Mouse (Mus musculus) hindbrain, postnatal 0 days (tissue): ENCODE measurements around the gene Ebi3. TPM values are rescaled to one million over a fixed set of nuclear protein-coding genes. Genes with fewer than 3 reads are reported as not detected.

Source experiments
- ATAC-seq: fragments of 200-750 bp; cut with Nextera tagmentation; 2 replicates; pipeline ENCODE4 v1.8.0; 2017; ENCODE audit warnings: mild to moderate bottlenecking, moderate TSS enrichment, moderate library complexity
- DNase-seq: peaks from one replicate; pipeline ENCODE4 v3.0.0-alpha.2; 2015; ENCODE audit warnings: low spot score
- H3K27ac ChIP-seq: fragments of 300-500 bp; sonication (generic); 2 replicates; pipeline ENCODE4 v1.5.1; 2014; ENCODE audit warnings: mild to moderate bottlenecking
- H3K27me3 ChIP-seq: fragments of 300-500 bp; sonication (generic); 2 replicates; pipeline ENCODE4 v1.6.1; 2014; ENCODE audit warnings: low read length, mixed read lengths; ENCODE audit not compliant: insufficient read depth
- H3K36me3 ChIP-seq: fragments of 300-500 bp; sonication (generic); 2 replicates; pipeline ENCODE4 v1.6.1; 2014; ENCODE audit warnings: low read length, mixed read lengths; ENCODE audit not compliant: insufficient read depth
- H3K4me1 ChIP-seq: fragments of 300-500 bp; sonication (generic); 2 replicates; pipeline ENCODE4 v1.6.1; 2014; ENCODE audit warnings: antibody characterized with exemption, low read length, mixed read lengths; ENCODE audit not compliant: insufficient read depth
- H3K4me2 ChIP-seq: fragments of 300-500 bp; sonication (generic); 2 replicates; pipeline ENCODE4 v1.6.1; 2014; ENCODE audit warnings: low read depth, mild to moderate bottlenecking, low read length, moderate library complexity, mixed read lengths
- H3K4me3 ChIP-seq: fragments of 300-500 bp; sonication (generic); 2 replicates; pipeline ENCODE4 v1.5.1; 2014; ENCODE audit warnings: low read length
- H3K9ac ChIP-seq: fragments of 300-500 bp; sonication (generic); replicated peaks from 2 replicates; pipeline ENCODE4 v1.6.1; 2014; ENCODE audit warnings: mild to moderate bottlenecking, low read length, moderate library complexity, mixed read lengths
- H3K9me3 ChIP-seq: fragments of 300-500 bp; sonication (generic); 2 replicates; pipeline ENCODE4 v1.6.1; 2016; ENCODE audit warnings: low read length, mixed read lengths
- CTCF ChIP-seq: IDR thresholded peaks from 2 replicates; pipeline ENCODE4 v1.5.1; 2016; ENCODE audit warnings: antibody characterized with exemption, control low read depth, low read depth
- WGBS: fragments of 180-500 bp; shearing (Covaris S2); extraction: QIAGEN DNeasy Blood & Tissue Kit; methylation state at CpG from one replicate; pipeline ENCODE4 v1.1.7; 2014; 5-methylcytosine and 5-hydroxymethylcytosine counted together
- polyA plus RNA-seq: library from polyadenylated mRNA; unstranded; fragments of >200 nt; fragmentation: Nextera tagmentation; extraction: Ambion mirVana; gene quantifications from 2 replicates; pipeline ENCODE4 v1.2.1, GENCODE M21; 2015
- total RNA-seq: library from RNA; depleted of rRNA; stranded (reverse); fragments of >200 nt; gene quantifications from 2 replicates; pipeline ENCODE4 v1.2.3, GENCODE M21; 2014

Gene Ebi3
- total and polyA plus RNA-seq, 2 experiments from 2014 or later, result 3.8 to 7.3 TPM

GRCm38 (mm10) chr17:55963171-55963570 lies 10.7 kb downstream of the Ebi3 start:
- H3K27me3 ChIP-seq, result no peaks in the 10 kb centered on the region

GRCm38 (mm10) chr17:55964496-55964895 lies 12.1 kb downstream of the Ebi3 start:
- H3K4me1 ChIP-seq, result peaks cover 6% of the 10 kb centered on the region; the same call in 1 of the 2 replicates
- H3K36me3 ChIP-seq, result peaks cover 19% of the 10 kb centered on the region
- no peaks in the 10 kb centered on the region for H3K9me3 ChIP-seq
- H3K4me2 ChIP-seq, result no peak overlapping the region
- ATAC-seq (no peak), DNase-seq (no peak)
- H3K4me3 ChIP-seq, result no peak overlapping the region
- H3K27me3 ChIP-seq, result no peaks in the 10 kb centered on the region
- TF ChIP-seq CTCF, result no peak
- H3K9ac ChIP-seq, result no peak overlapping the region
- no peak overlapping the region for H3K27ac ChIP-seq
- 87% methylated on average over 10 of the region's 10 CpGs for WGBS

More at GRCm38 (mm10) chr17:55963171-55963570, 10.7 kb downstream of the Ebi3 start:
- TF ChIP-seq CTCF, result no peak
- Histone ChIP-seq H3K9ac (no peak overlapping the region), H3K9me3 (no peaks in the 10 kb centered on the region), H3K4me2 (no peak overlapping the region), H3K4me3 (no peak overlapping the region), H3K4me1 (no peaks in the 10 kb centered on the region), H3K36me3 (peaks cover 19% of the 10 kb centered on the region), H3K27ac (no peak overlapping the region)
- no peak for ATAC-seq
- 73% methylated on average over 14 of the region's 14 CpGs for WGBS
- DNase-seq, result no peak

- Histone ChIP-seq H3K9ac (no peak overlapping the region), H3K36me3 (peaks cover 19% of the 10 kb centered on the region), H3K4me1 (peaks cover 10% of the 10 kb centered on the region; the same call in 1 of the 2 replicates), H3K9me3 (no peaks in the 10 kb centered on the region), H3K4me2 (no peak overlapping the region), H3K27me3 (no peaks in the 10 kb centered on the region), H3K4me3 (no peak overlapping the region), H3K27ac (no peak overlapping the region)
- DNase-seq (no peak), ATAC-seq (no peak)
- WGBS, result 81% methylated on average over 9 of the region's 9 CpGs
- TF ChIP-seq CTCF, result no peak; the same call in 1 of the 2 replicates
Observed at GRCm38 (mm10) chr17:55964996-55965395, 12.6 kb downstream of the Ebi3 start.

- no peak overlapping the region for H3K27ac ChIP-seq
- H3K9ac ChIP-seq, result no peak overlapping the region
- no peaks in the 10 kb centered on the region for H3K27me3 ChIP-seq
- DNase-seq (no peak), ATAC-seq (no peak)
- no peaks in the 10 kb centered on the region for H3K9me3 ChIP-seq
- WGBS, result 89% methylated on average over 4 of the region's 4 CpGs
- no peak for TF ChIP-seq CTCF
- no peak overlapping the region for H3K4me3 ChIP-seq
- peaks cover 19% of the 10 kb centered on the region for H3K36me3 ChIP-seq
- H3K4me2 ChIP-seq, result no peak overlapping the region
- H3K4me1 ChIP-seq, result peaks cover 25% of the 10 kb centered on the region
Observed at GRCm38 (mm10) chr17:55967186-55967585, 14.7 kb downstream of the Ebi3 start.

- Histone ChIP-seq H3K27ac (peak overlapping the region; percentile 76; the same call in 1 of the 2 replicates), H3K9me3 (no peaks in the 10 kb centered on the region), H3K9ac (no peak overlapping the region), H3K36me3 (peaks cover 19% of the 10 kb centered on the region), H3K4me3 (no peak overlapping the region), H3K4me1 (peaks cover 25% of the 10 kb centered on the region), H3K27me3 (no peaks in the 10 kb centered on the region), H3K4me2 (no peak overlapping the region)
- no peak for TF ChIP-seq CTCF
- peak; percentile 27 for DNase-seq
- WGBS, result 45% methylated on average over 7 of the region's 7 CpGs
- no peak for ATAC-seq
Observed at GRCm38 (mm10) chr17:55968210-55968609, 15.8 kb downstream of the Ebi3 start.

GRCm38 (mm10) chr17:55969560-55969959 lies 17.1 kb downstream of the Ebi3 start:
- DNase-seq, result peak; percentile 92
- peak; percentile 78 for ATAC-seq
- H3K27me3 ChIP-seq, result no peaks in the 10 kb centered on the region
- peak overlapping the region; percentile 76 for H3K27ac ChIP-seq
- peaks cover 16% of the 10 kb centered on the region for H3K36me3 ChIP-seq
- TF ChIP-seq CTCF, result no peak
- peak overlapping the region; percentile 90 for H3K4me2 ChIP-seq
- H3K4me3 ChIP-seq, result no peak overlapping the region
- no peaks in the 10 kb centered on the region for H3K9me3 ChIP-seq
- peak overlapping the region; percentile 76; the same call in 1 of the 2 replicates for H3K9ac ChIP-seq
- H3K4me1 ChIP-seq, result peaks cover 25% of the 10 kb centered on the region
- 7% methylated on average over 14 of the region's 14 CpGs for WGBS
